Comparison of ENCODE assay signal across 23 mouse cellular contexts in genomic region chr7:143733746-143734145, GRCm38 (mm10). TPM values are rescaled to one million over a fixed set of nuclear protein-coding genes. Genes with fewer than 3 reads are reported as not detected.
DNase-seq lines count a peak whose midpoint lies in the region; ATAC-seq lines count a peak whose summit lies in the region.
"Had no signal": no experiment of that assay in that cellular context is flagged by ENCODE, and none has a peak within 500 bp of the region (broad histone marks: within the 10 kb centered on the region; RNA-seq: fewer than 3 reads in every experiment).

No protein-coding gene starts in this region.

- no peak overlapping the region for H3K27ac ChIP-seq in heart, embryonic 14.5 days (replicated peaks in 1 of 2; ENCODE audit: control insufficient read depth in 1 of 2, insufficient read depth in 1 of 2, low read depth in 2 of 2, low read length in 2 of 2)
- H3K27ac ChIP-seq: embryonic facial prominence, embryonic 10.5 days; forebrain, embryonic 13.5 days; heart, adult 2 months; hindbrain, embryonic 12.5 days; hindbrain, postnatal 0 days had no signal

- no peak overlapping the region for H3K4me3 ChIP-seq in heart, embryonic 14.5 days (ENCODE audit: control insufficient read depth in 1 of 2, insufficient read depth in 1 of 2, low read depth in 1 of 2, low read length in 2 of 2)
- H3K4me3 ChIP-seq: embryonic facial prominence, embryonic 10.5 days; forebrain, embryonic 13.5 days; heart, adult 2 months; hindbrain, embryonic 12.5 days had no signal

- intact Hi-C loops in heart, postnatal 14 days (cut with DNase I) = no loop called here
- intact Hi-C loops in left cerebral cortex, postnatal 25 days (cut with DNase I) = no loop called here
- intact Hi-C loops in left cerebral cortex, postnatal 4 days (cut with DNase I) = no loop called here

- H3K9me3 ChIP-seq in heart, embryonic 14.5 days (ENCODE audit: control insufficient read depth, low read length) = no peaks in the 10 kb centered on the region
- H3K9me3 ChIP-seq: embryonic facial prominence, embryonic 10.5 days; forebrain, embryonic 13.5 days; hindbrain, embryonic 12.5 days had no signal

- H3K9ac ChIP-seq in heart, embryonic 14.5 days (ENCODE audit: low read length) = peak overlapping the region; percentile 41; the same call in 1 of the 2 replicates
- H3K9ac ChIP-seq: forebrain, embryonic 13.5 days; forebrain, postnatal 0 days; hindbrain, embryonic 12.5 days had no signal

- no peaks in the 10 kb centered on the region for H3K27me3 ChIP-seq in heart, embryonic 14.5 days (ENCODE audit: control insufficient read depth, insufficient read depth, low read length)
- H3K27me3 ChIP-seq: forebrain, embryonic 13.5 days; hindbrain, embryonic 12.5 days had no signal

- 55% methylated on average over 4 of the region's 4 CpGs for WGBS in heart, embryonic 14.5 days

- no peak overlapping the region for H3K4me2 ChIP-seq in heart, embryonic 14.5 days (ENCODE audit: low read length)
- H3K4me2 ChIP-seq: forebrain, embryonic 13.5 days; hindbrain, embryonic 12.5 days had no signal

- no peak for DNase-seq in heart, postnatal 14 days
- peak; percentile 21 to 69 for DNase-seq in left cerebral cortex, postnatal 25 days (ENCODE audit: low spot score in 2 of 2)
- DNase-seq in left cerebral cortex, postnatal 4 days = no peak
- DNase-seq in right cerebral cortex, postnatal 14 days = peak; percentile 34
- peak; percentile 27 for DNase-seq in telencephalon, adult 2 months (ENCODE audit: low read depth, low spot score)
- DNase-seq in lung, postnatal 36 days = no peak
- DNase-seq: adrenal gland, adult 2 months; adrenal gland, postnatal 25 days; cerebellum, adult 2 months; cerebellum, postnatal 10 days; forebrain, postnatal 0 days; gastrocnemius, postnatal 14 days; heart, adult 2 months; heart, postnatal 36 days had no signal

- no peak for ATAC-seq in heart, embryonic 14.5 days (ENCODE audit: insufficient number of reproducible peaks, insufficient read depth, low FRiP score, low read depth)
- ATAC-seq: forebrain, embryonic 13.5 days; forebrain, postnatal 0 days; hindbrain, postnatal 0 days had no signal

- peaks cover 15% of the 10 kb centered on the region; the same call in 1 of the 2 replicates for H3K36me3 ChIP-seq in heart, embryonic 14.5 days (ENCODE audit: control insufficient read depth, insufficient read depth, low read length)
- H3K36me3 ChIP-seq: embryonic facial prominence, embryonic 10.5 days; hindbrain, embryonic 12.5 days had no signal

- H3K4me1 ChIP-seq in heart, embryonic 14.5 days (ENCODE audit: control insufficient read depth in 2 of 2, insufficient read depth in 2 of 2, low read length in 2 of 2) = peaks cover 24 to 46% of the 10 kb centered on the region in 2 experiments

RNA-seq across cellular contexts. Expression of gene Osbpl5, which starts 23.0 kb away (rescaled TPM):
- polyA plus RNA-seq in heart, embryonic 14.5 days (2014; fragmentation: Nextera tagmentation; extraction: Ambion mirVana) = 34.9 and 36.9 TPM in 2 replicates
- total RNA-seq in heart, postnatal 14 days (2021) = 10 to 100 TPM; 18.5 to 21.9 TPM
- 10 to 100 TPM; 28.7 to 36.8 TPM for total RNA-seq in left cerebral cortex, postnatal 25 days (2021)
- 10 to 100 TPM; 67.5 to 84.1 TPM for total RNA-seq in left cerebral cortex, postnatal 4 days (2021)

RNA-seq across cellular contexts. Expression of gene Mrgprg, which starts 33.0 kb away (rescaled TPM):
- not detected in 2 replicates for polyA plus RNA-seq in heart, embryonic 14.5 days (2014; fragmentation: Nextera tagmentation; extraction: Ambion mirVana)
- not detected for total RNA-seq in heart, postnatal 14 days (2021)
- not detected for total RNA-seq in left cerebral cortex, postnatal 25 days (2021)
- not detected for total RNA-seq in left cerebral cortex, postnatal 4 days (2021)
- total RNA-seq: ES-E14; forebrain, postnatal 0 days; gastrocnemius, postnatal 14 days; heart, adult 2 months; heart, postnatal 36 days; hindbrain, postnatal 0 days had no signal
- polyA plus RNA-seq: cerebellum, adult 2 months; embryonic facial prominence, embryonic 10.5 days; embryonic facial prominence, embryonic 14.5 days; forebrain, embryonic 13.5 days; forebrain, postnatal 0 days; heart, embryonic 16.5 days; hindbrain, embryonic 12.5 days; hindbrain, postnatal 0 days; intestine, embryonic 14.5 days had no signal

RNA-seq across cellular contexts. Expression of gene Tnfrsf23, which starts 48.1 kb away (rescaled TPM):
- polyA plus RNA-seq in heart, embryonic 14.5 days (2014; fragmentation: Nextera tagmentation; extraction: Ambion mirVana) = 1.3 and 2.2 TPM in 2 replicates
- total RNA-seq in heart, postnatal 14 days (2021) = 1 to 10 TPM; 1.4 to 1.5 TPM
- total RNA-seq in left cerebral cortex, postnatal 25 days (2021) = 1 to 10 TPM; 1.2 to 1.3 TPM
- 1 to 10 TPM; 2.1 to 2.9 TPM for total RNA-seq in left cerebral cortex, postnatal 4 days (2021)

RNA-seq across cellular contexts. Expression of gene Mrgpre, which starts 50.6 kb away (rescaled TPM):
- 1.5 and 2.3 TPM in 2 replicates for polyA plus RNA-seq in heart, embryonic 14.5 days (2014; fragmentation: Nextera tagmentation; extraction: Ambion mirVana)
- total RNA-seq in heart, postnatal 14 days (2021) = 1 to 10 TPM; 1.5 to 1.8 TPM
- 1 to 10 TPM; 7.1 to 7.6 TPM for total RNA-seq in left cerebral cortex, postnatal 25 days (2021)
- total RNA-seq in left cerebral cortex, postnatal 4 days (2021) = 10 to 100 TPM; 15.3 to 16.5 TPM

Comparison
In these comparisons a context has a peak if more than half of its experiments do, and no peak if none do; other contexts are left out.
1. DNase-seq: peak in left cerebral cortex, postnatal 25 days (2 of 2), right cerebral cortex, postnatal 14 days (single experiment) and telencephalon, adult 2 months (single experiment); none in heart, postnatal 14 days (0 of 2), left cerebral cortex, postnatal 4 days (single experiment) and lung, postnatal 36 days (single experiment).